Mouse (Mus musculus) myocyte (in vitro differentiated cells): ENCODE results near the gene Lamb3.

Experiments used
- MAX ChIP-seq: IDR thresholded peaks from one replicate; pipeline ENCODE4 v1.6.1; 2011; ENCODE audit warnings: low read depth, mild to moderate bottlenecking, control low read depth
- POLR2A ChIP-seq: IDR thresholded peaks from one replicate; pipeline ENCODE4 v1.6.1; 2011; ENCODE audit warnings: low read depth, mild to moderate bottlenecking, control low read depth, moderate library complexity; ENCODE audit not compliant: insufficient read length
- POLR2AphosphoS2 ChIP-seq: IDR thresholded peaks from one replicate; pipeline ENCODE4 v1.6.1; 2011; ENCODE audit warnings: low read depth, control low read depth; ENCODE audit not compliant: insufficient read length
- USF1 ChIP-seq: IDR thresholded peaks from one replicate; pipeline ENCODE4 v1.6.1; 2011; ENCODE audit warnings: low read depth, mild to moderate bottlenecking, control low read depth, moderate library complexity

DNA sequence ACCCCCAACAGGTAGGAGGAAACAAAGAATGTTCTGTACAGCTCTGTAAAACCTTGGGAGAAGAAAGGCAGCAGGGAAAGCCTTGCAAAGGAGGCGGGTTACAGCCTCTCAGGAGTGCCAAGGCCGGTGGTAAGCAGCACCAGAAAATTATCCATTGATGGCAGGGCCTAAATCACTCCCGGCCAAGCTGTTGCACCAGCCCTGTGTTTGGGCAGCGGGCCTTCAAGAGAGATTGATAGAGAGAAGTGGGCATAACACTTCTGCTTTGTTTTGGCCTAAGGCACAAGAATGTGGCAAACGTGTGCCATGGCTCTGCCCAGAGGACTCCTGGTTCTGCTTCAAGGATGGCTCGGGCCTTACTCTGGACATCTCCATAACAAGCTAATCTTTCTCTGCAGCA is 172.1 kb downstream of the Lamb3 start:
- no peak for TF ChIP-seq POLR2A
- TF ChIP-seq MAX = no peak
- no peak for TF ChIP-seq POLR2AphosphoS2
- TF ChIP-seq USF1 = no peak
